Mouse (Mus musculus) midbrain, embryonic 10.5 days (tissue): ENCODE measurements around the gene Prkca. TPM values are rescaled to one million over a fixed set of nuclear protein-coding genes. Genes with fewer than 3 reads are reported as not detected.
A peak's percentile ranks its signal among the peaks of the same experiment; 100 is the strongest.

Experiments used
- DNase-seq: peaks from one replicate; pipeline ENCODE4 v3.0.0-alpha.2; 2017; ENCODE audit warnings: low spot score
- H3K27ac ChIP-seq: fragments of 300-500 bp; sonication (generic); replicated peaks from 2 replicates; pipeline ENCODE4 v1.5.1; 2016; ENCODE audit warnings: mild to moderate bottlenecking
- H3K27me3 ChIP-seq: fragments of 300-500 bp; sonication (generic); 2 replicates; pipeline ENCODE4 v1.6.1; 2016; ENCODE audit warnings: low read depth, mild to moderate bottlenecking; ENCODE audit not compliant: poor library complexity, severe bottlenecking
- H3K36me3 ChIP-seq: fragments of 300-500 bp; sonication (generic); 2 replicates; pipeline ENCODE4 v1.6.1; 2016; ENCODE audit warnings: mild to moderate bottlenecking, moderate library complexity
- H3K4me1 ChIP-seq: fragments of 300-500 bp; sonication (generic); 2 replicates; pipeline ENCODE4 v1.6.1; 2016
- H3K4me3 ChIP-seq: fragments of 300-500 bp; sonication (generic); 2 replicates; pipeline ENCODE4 v1.5.1; 2016; ENCODE audit warnings: mild to moderate bottlenecking, moderate library complexity
- H3K9me3 ChIP-seq: fragments of 300-500 bp; sonication (generic); replicated peaks from 2 replicates; pipeline ENCODE4 v1.6.1; 2016; ENCODE audit warnings: mild to moderate bottlenecking
- WGBS: fragments of 180-500 bp; shearing (Covaris S2); methylation state at CpG from one replicate; pipeline ENCODE4 v1.1.7; 2016; 5-methylcytosine and 5-hydroxymethylcytosine counted together
- polyA plus RNA-seq: library from polyadenylated mRNA; unstranded; fragments of >200 nt; fragmentation: Nextera tagmentation; extraction: Ambion mirVana; gene quantifications from 2 replicates; pipeline ENCODE4 v1.2.1, GENCODE M21; 2016

Gene Prkca
- polyA plus RNA-seq, 1 experiment from 2014 or later, result 2.5 TPM

- peak; percentile 47 for DNase-seq
- H3K4me1 ChIP-seq, result peaks cover 6% of the 10 kb centered on the region; the same call in 1 of the 2 replicates
- no peak overlapping the region for H3K27ac ChIP-seq
- H3K4me3 ChIP-seq, result no peak overlapping the region
- H3K27me3 ChIP-seq, result no peaks in the 10 kb centered on the region
- H3K9me3 ChIP-seq, result no peaks in the 10 kb centered on the region
- 68% methylated on average over 7 of the region's 7 CpGs for WGBS
- H3K36me3 ChIP-seq, result no peaks in the 10 kb centered on the region
Observed at GRCm38 (mm10) chr11:108025726-108026425, 317.9 kb downstream of the Prkca start.

- WGBS, result 82% methylated on average over 14 of the region's 14 CpGs
- H3K9me3 ChIP-seq, result no peaks in the 10 kb centered on the region
- no peak overlapping the region for H3K27ac ChIP-seq
- H3K4me3 ChIP-seq, result no peak overlapping the region
- H3K36me3 ChIP-seq, result no peaks in the 10 kb centered on the region
- peaks cover 6% of the 10 kb centered on the region; the same call in 1 of the 2 replicates for H3K4me1 ChIP-seq
- no peak for DNase-seq
- H3K27me3 ChIP-seq, result no peaks in the 10 kb centered on the region
Observed at GRCm38 (mm10) chr11:108023188-108023587, 320.5 kb downstream of the Prkca start.

- WGBS, result 91% methylated on average over 3 of the region's 3 CpGs
Observed at GRCm38 (mm10) chr11:108020889-108021288, 322.8 kb downstream of the Prkca start.

GRCm38 (mm10) chr11:108015284-108015683 is 328.4 kb downstream of the Prkca start:
- no peak for DNase-seq
- Histone ChIP-seq H3K36me3 (no peaks in the 10 kb centered on the region), H3K4me3 (no peak overlapping the region), H3K27me3 (no peaks in the 10 kb centered on the region), H3K27ac (no peak overlapping the region), H3K4me1 (peaks cover 6% of the 10 kb centered on the region), H3K9me3 (no peaks in the 10 kb centered on the region)
- WGBS, result 86% methylated on average over 5 of the region's 5 CpGs

More at GRCm38 (mm10) chr11:108020889-108021288, 322.8 kb downstream of the Prkca start:
- DNase-seq, result no peak
- Histone ChIP-seq H3K27me3 (no peaks in the 10 kb centered on the region), H3K36me3 (no peaks in the 10 kb centered on the region), H3K4me3 (no peak overlapping the region), H3K27ac (no peak overlapping the region), H3K4me1 (peaks cover 6% of the 10 kb centered on the region), H3K9me3 (no peaks in the 10 kb centered on the region)

GRCm38 (mm10) chr11:108013390-108013789 is 330.3 kb downstream of the Prkca start:
- Histone ChIP-seq H3K27ac (no peak overlapping the region), H3K4me3 (no peak overlapping the region), H3K4me1 (peaks cover 6% of the 10 kb centered on the region), H3K36me3 (no peaks in the 10 kb centered on the region), H3K27me3 (no peaks in the 10 kb centered on the region), H3K9me3 (no peaks in the 10 kb centered on the region)
- 60% methylated on average over 5 of the region's 5 CpGs for WGBS
- no peak for DNase-seq

GRCm38 (mm10) chr11:108010465-108010864 is 333.3 kb downstream of the Prkca start:
- H3K27me3 ChIP-seq, result no peaks in the 10 kb centered on the region
- no peak overlapping the region for H3K27ac ChIP-seq
- no peaks in the 10 kb centered on the region for H3K36me3 ChIP-seq
- H3K4me3 ChIP-seq, result no peak overlapping the region
- no peaks in the 10 kb centered on the region for H3K9me3 ChIP-seq
- DNase-seq, result no peak
- H3K4me1 ChIP-seq, result no peaks in the 10 kb centered on the region
- 72% methylated on average over 4 of the region's 4 CpGs for WGBS

- Histone ChIP-seq H3K9me3 (no peaks in the 10 kb centered on the region), H3K27me3 (no peaks in the 10 kb centered on the region), H3K4me3 (no peak overlapping the region), H3K27ac (no peak overlapping the region), H3K36me3 (no peaks in the 10 kb centered on the region), H3K4me1 (0 out of 2 replicates have a peak, but pooled peaks cover 3% of the 10 kb centered on the region)
- DNase-seq, result no peak
- WGBS, result 84% methylated on average over 3 of the region's 3 CpGs
Observed at GRCm38 (mm10) chr11:107998891-107999290, 344.8 kb downstream of the Prkca start.

GRCm38 (mm10) chr11:107996896-107997670 is 346.6 kb downstream of the Prkca start:
- H3K27me3 ChIP-seq, result no peaks in the 10 kb centered on the region
- 88% methylated on average over 11 of the region's 11 CpGs for WGBS
- H3K4me3 ChIP-seq, result no peak overlapping the region
- H3K27ac ChIP-seq, result no peak overlapping the region
- peaks cover 10% of the 10 kb centered on the region for H3K4me1 ChIP-seq
- DNase-seq, result no peak
- no peaks in the 10 kb centered on the region for H3K9me3 ChIP-seq
- no peaks in the 10 kb centered on the region for H3K36me3 ChIP-seq

GRCm38 (mm10) chr11:107994487-107994886 is 349.2 kb downstream of the Prkca start:
- H3K27me3 ChIP-seq, result no peaks in the 10 kb centered on the region
- H3K9me3 ChIP-seq, result no peaks in the 10 kb centered on the region
- WGBS, result 52% methylated on average over 6 of the region's 6 CpGs
- peaks cover 18% of the 10 kb centered on the region for H3K4me1 ChIP-seq
- DNase-seq, result peak; percentile 53
- no peak overlapping the region for H3K27ac ChIP-seq
- H3K4me3 ChIP-seq, result no peak overlapping the region
- no peaks in the 10 kb centered on the region for H3K36me3 ChIP-seq

- DNase-seq, result no peak
- Histone ChIP-seq H3K27me3 (no peaks in the 10 kb centered on the region), H3K4me1 (peaks cover 18% of the 10 kb centered on the region), H3K9me3 (no peaks in the 10 kb centered on the region), H3K36me3 (no peaks in the 10 kb centered on the region), H3K4me3 (no peak overlapping the region), H3K27ac (no peak overlapping the region)
- 86% methylated on average over 3 of the region's 3 CpGs for WGBS
Observed at GRCm38 (mm10) chr11:107993792-107994191, 349.9 kb downstream of the Prkca start.

GRCm38 (mm10) chr11:107992500-107992899 is 351.2 kb downstream of the Prkca start:
- no peaks in the 10 kb centered on the region for H3K27me3 ChIP-seq
- no peak overlapping the region for H3K4me3 ChIP-seq
- DNase-seq, result no peak
- H3K4me1 ChIP-seq, result peaks cover 18% of the 10 kb centered on the region
- H3K36me3 ChIP-seq, result no peaks in the 10 kb centered on the region
- peak overlapping the region; percentile 33; the same call in 1 of the 2 replicates for H3K27ac ChIP-seq
- H3K9me3 ChIP-seq, result no peaks in the 10 kb centered on the region
- 49% methylated on average over 11 of the region's 11 CpGs for WGBS

- H3K9me3 ChIP-seq, result no peaks in the 10 kb centered on the region
- H3K27me3 ChIP-seq, result no peaks in the 10 kb centered on the region
- H3K4me3 ChIP-seq, result no peak overlapping the region
- no peaks in the 10 kb centered on the region for H3K36me3 ChIP-seq
- DNase-seq, result no peak
- WGBS, result 78% methylated on average over 7 of the region's 7 CpGs
- peak overlapping the region; percentile 33; the same call in 1 of the 2 replicates for H3K27ac ChIP-seq
- peaks cover 18% of the 10 kb centered on the region for H3K4me1 ChIP-seq
Observed at GRCm38 (mm10) chr11:107991990-107992389, 351.7 kb downstream of the Prkca start.

- Histone ChIP-seq H3K27ac (no peak overlapping the region), H3K4me1 (peaks cover 18% of the 10 kb centered on the region), H3K4me3 (no peak overlapping the region), H3K36me3 (no peaks in the 10 kb centered on the region), H3K9me3 (no peaks in the 10 kb centered on the region), H3K27me3 (no peaks in the 10 kb centered on the region)
- DNase-seq, result no peak
- WGBS, result 88% methylated on average over 6 of the region's 6 CpGs
Observed at GRCm38 (mm10) chr11:107989241-107989640, 354.5 kb downstream of the Prkca start.
